In the genomic region with DNA sequence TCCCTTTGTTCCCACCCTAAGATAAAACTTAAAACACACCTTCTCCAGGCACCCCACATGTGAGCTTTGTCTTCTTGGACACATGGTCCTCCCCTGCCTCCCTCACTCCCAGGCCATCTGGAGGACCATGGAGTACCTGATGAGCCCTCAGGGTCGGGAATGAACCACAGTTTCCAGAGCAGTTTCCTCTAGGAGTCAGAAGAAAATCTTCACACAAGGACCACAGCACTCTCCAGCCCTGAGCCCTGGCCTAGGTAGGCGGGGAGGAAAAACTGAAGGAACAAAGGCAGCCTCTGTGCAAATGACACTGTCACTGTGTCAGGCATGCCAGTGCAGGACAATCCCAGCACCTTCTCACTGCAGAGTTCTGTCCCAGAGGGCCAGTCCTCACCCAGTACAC, we compare ENCODE assay signal across 16 mouse cellular contexts.
"Had no signal": no experiment of that assay in that cellular context is flagged by ENCODE, and none has a peak within 500 bp of the region (broad histone marks: within the 10 kb centered on the region; RNA-seq: fewer than 3 reads in every experiment).

No protein-coding gene starts in this region.

- H3K4me2 ChIP-seq: lung, embryonic 14.5 days; midbrain, embryonic 13.5 days; midbrain, embryonic 15.5 days; neural tube, embryonic 12.5 days; stomach, embryonic 15.5 days had no signal

- ATAC-seq: midbrain, embryonic 13.5 days; midbrain, embryonic 15.5 days had no signal

- H3K36me3 ChIP-seq: midbrain, embryonic 10.5 days; midbrain, embryonic 13.5 days; midbrain, embryonic 15.5 days; neural tube, embryonic 12.5 days; stomach, embryonic 15.5 days had no signal

- H3K9me3 ChIP-seq: midbrain, embryonic 10.5 days; midbrain, embryonic 13.5 days; midbrain, embryonic 15.5 days; stomach, embryonic 15.5 days had no signal

- H3K27ac ChIP-seq: liver, embryonic 14.5 days; midbrain, embryonic 10.5 days; midbrain, embryonic 13.5 days; midbrain, embryonic 15.5 days; neural tube, embryonic 12.5 days; stomach, embryonic 15.5 days; stomach, postnatal 0 days had no signal

- H3K4me3 ChIP-seq: midbrain, embryonic 10.5 days; midbrain, embryonic 13.5 days; midbrain, embryonic 15.5 days; myocyte; neural tube, embryonic 12.5 days; stomach, embryonic 15.5 days had no signal

- H3K9ac ChIP-seq: liver, embryonic 14.5 days; lung, embryonic 14.5 days; midbrain, embryonic 13.5 days; midbrain, embryonic 15.5 days; neural tube, embryonic 12.5 days; stomach, embryonic 15.5 days had no signal

- DNase-seq: lung, adult 18-20 months; lung, embryonic 14.5 days; lung, postnatal 10 days; lung, postnatal 4 days; right cerebral cortex, postnatal 14 days; thymus, adult 2 months; thymus, postnatal 25 days; thymus, postnatal 4 days had no signal

- H3K4me1 ChIP-seq: midbrain, embryonic 10.5 days; midbrain, embryonic 13.5 days; neural tube, embryonic 12.5 days had no signal

- H3K27me3 ChIP-seq: midbrain, embryonic 13.5 days; midbrain, embryonic 15.5 days; neural tube, embryonic 12.5 days; stomach, embryonic 15.5 days had no signal
